Mouse (Mus musculus) small intestine, adult 2 months (tissue): Measurements from ENCODE around the gene Scgb1a1.

Source experiments
- CTCF ChIP-seq: fragments of 200-500 bp; IDR thresholded peaks from 2 replicates; pipeline ENCODE4 v1.5.1; 2012; ENCODE audit warnings: low read depth, mild to moderate bottlenecking, control low read depth, inconsistent platforms, low read length, moderate library complexity, mixed read lengths; ENCODE audit not compliant: insufficient replicate concordance, insufficient read length; ENCODE audit errors: extremely low read depth
- POLR2A ChIP-seq: fragments of 200-500 bp; IDR thresholded peaks from 2 replicates; pipeline ENCODE4 v1.6.1; 2012; ENCODE audit warnings: low read depth, mild to moderate bottlenecking, control low read depth, inconsistent platforms, low read length, moderate library complexity

DNA sequence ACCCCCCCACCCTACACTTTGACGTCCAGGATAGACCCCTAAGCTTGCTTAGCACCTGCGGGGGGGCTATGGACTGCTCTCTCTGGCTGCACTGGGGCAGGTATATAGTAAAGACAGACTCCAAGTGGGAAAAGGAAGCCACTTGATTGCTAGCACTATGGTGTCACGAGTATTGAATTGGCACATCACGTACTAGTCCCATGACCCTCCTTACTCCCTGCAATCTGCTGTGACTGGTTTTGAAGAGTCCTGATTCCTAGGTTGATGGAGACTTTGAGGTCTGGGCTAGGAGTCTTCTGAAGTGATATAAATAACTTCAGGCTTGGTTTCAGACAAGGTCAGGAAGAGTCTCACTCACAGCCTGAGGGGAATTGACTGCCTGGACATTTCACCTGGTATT lies 2.4 kb upstream of the Scgb1a1 start:
- TF ChIP-seq CTCF (no peak), POLR2A (no peak)
